Mouse (Mus musculus): ENCODE measurements around the gene B4galt5.

DNA sequence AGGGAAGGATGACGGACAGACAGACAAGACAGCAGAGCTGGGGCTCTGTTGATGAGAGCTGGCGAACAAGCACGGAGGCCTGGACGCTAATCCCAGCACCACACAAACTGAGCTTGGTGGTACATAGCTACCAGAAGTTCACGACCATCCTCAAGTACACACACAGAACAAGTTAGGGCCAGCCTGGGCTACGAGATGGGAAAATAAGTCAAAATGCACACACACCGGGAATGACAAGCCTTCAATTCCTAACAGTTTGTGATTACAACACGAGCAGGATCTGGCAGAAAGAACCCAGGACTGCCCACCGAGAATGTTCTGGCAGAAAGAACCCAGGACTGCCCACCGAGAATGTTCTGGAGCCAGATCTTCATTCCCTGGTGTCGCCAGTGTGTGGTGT is 51.0 kb downstream of the B4galt5 start:
- TF ChIP-seq CTCF (IDR thresholded peaks at IDR 0.05; ENCODE audit: borderline replicate concordance, insufficient read depth, low read depth, low read length) (no peak), POLR2A (IDR thresholded peaks at IDR 0.05; ENCODE audit: borderline replicate concordance, insufficient read depth, low read length) (no peak)
